In the genomic region with DNA sequence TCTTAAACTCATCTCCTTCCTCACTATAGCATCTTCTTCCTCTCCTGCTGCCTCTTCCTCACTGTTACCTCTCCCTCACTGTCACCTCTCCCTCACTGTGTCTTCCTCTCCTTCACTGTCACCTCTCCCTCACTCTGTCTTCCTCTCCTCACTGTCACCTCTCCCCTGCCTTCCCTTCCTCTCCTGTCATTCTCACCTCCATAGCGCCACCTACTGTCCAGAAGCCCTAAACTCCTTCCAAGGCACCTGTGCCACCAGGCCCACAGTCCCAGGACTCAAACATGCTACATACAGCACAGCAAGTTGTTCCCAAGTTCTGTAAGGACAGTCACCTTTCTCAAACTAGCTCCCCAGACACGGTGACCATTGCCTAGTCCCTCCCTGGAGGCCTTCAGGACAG, we compare ENCODE assay signal across 9 mouse cellular contexts. TPM values are rescaled to one million over a fixed set of nuclear protein-coding genes. Genes with fewer than 3 reads are reported as not detected.
DNase-seq lines count a peak whose midpoint lies in the region; ATAC-seq and TF ChIP-seq lines count a peak whose summit lies in the region.
"Had no signal": no experiment of that assay in that cellular context is flagged by ENCODE, and none has a peak within 500 bp of the region (broad histone marks: within the 10 kb centered on the region; RNA-seq: fewer than 3 reads in every experiment).

No protein-coding gene starts in this region.

- 7% methylated on average over 2 of the region's 2 CpGs for WGBS in kidney, adult 2 months
- 6% methylated on average over 2 of the region's 2 CpGs for WGBS in limb, embryonic 11.5 days
- whole genome bisulfite sequencing in neural tube, embryonic 11.5 days = 2% methylated on average over 2 of the region's 2 CpGs

- H3K4me2 ChIP-seq in limb, embryonic 11.5 days (ENCODE audit: low read depth, severe bottlenecking) = no peak overlapping the region
- H3K4me2 ChIP-seq in neural tube, embryonic 11.5 days (ENCODE audit: low read depth) = no peak overlapping the region

- H3K9ac ChIP-seq in limb, embryonic 11.5 days (ENCODE audit: low read length) = no peak overlapping the region
- no peak overlapping the region for H3K9ac ChIP-seq in neural tube, embryonic 11.5 days (ENCODE audit: low read length)

- no peaks in the 10 kb centered on the region for H3K27me3 ChIP-seq in kidney, adult 2 months (replicated peaks; ENCODE audit: control insufficient read depth, insufficient read depth, low read length)
- H3K27me3 ChIP-seq in limb, embryonic 11.5 days (ENCODE audit: control insufficient read depth, insufficient read depth, low read length) = no peaks in the 10 kb centered on the region
- H3K27me3 ChIP-seq in neural tube, embryonic 11.5 days (ENCODE audit: control insufficient read depth, insufficient read depth, low read length) = no peaks in the 10 kb centered on the region

- no peak overlapping the region for H3K27ac ChIP-seq in kidney, adult 2 months (ENCODE audit: insufficient read depth, low read depth, low read length)
- H3K27ac ChIP-seq in limb, embryonic 11.5 days (replicated peaks; ENCODE audit: low read depth, low read length) = no peak overlapping the region
- H3K27ac ChIP-seq in neural tube, embryonic 11.5 days (ENCODE audit: low read depth, low read length) = no peak overlapping the region

- no peak for TF ChIP-seq POLR2A in kidney, adult 2 months (IDR thresholded peaks at IDR 0.05; ENCODE audit: low read depth, low read length)

- no peak overlapping the region for H3K4me3 ChIP-seq in kidney, adult 2 months (ENCODE audit: insufficient read depth, low read depth, low read length)
- H3K4me3 ChIP-seq in limb, embryonic 11.5 days (ENCODE audit: low read depth, low read length) = no peak overlapping the region
- no peak overlapping the region for H3K4me3 ChIP-seq in neural tube, embryonic 11.5 days (ENCODE audit: low read depth, low read length)
- H3K4me3 ChIP-seq: erythroblast, embryonic 14.5 days had no signal

- no peaks in the 10 kb centered on the region for H3K4me1 ChIP-seq in kidney, adult 2 months (ENCODE audit: control insufficient read depth, insufficient read depth, low read length)
- H3K4me1 ChIP-seq in limb, embryonic 11.5 days (ENCODE audit: control insufficient read depth, insufficient read depth, low read length) = no peaks in the 10 kb centered on the region
- no peaks in the 10 kb centered on the region for H3K4me1 ChIP-seq in neural tube, embryonic 11.5 days (ENCODE audit: control insufficient read depth, insufficient read depth, low read length)

- H3K9me3 ChIP-seq in limb, embryonic 11.5 days (ENCODE audit: control insufficient read depth, low read length) = no peaks in the 10 kb centered on the region
- H3K9me3 ChIP-seq in neural tube, embryonic 11.5 days (ENCODE audit: control insufficient read depth, low read length) = no peaks in the 10 kb centered on the region

- ATAC-seq in limb, embryonic 11.5 days (ENCODE audit: insufficient number of reproducible peaks, low FRiP score, low TSS enrichment, low read depth) = no peak
- ATAC-seq in neural tube, embryonic 11.5 days (ENCODE audit: insufficient read depth, low FRiP score, low TSS enrichment) = peak; percentile 16; the same call in 1 of the 2 replicates

- peak; percentile 91 for TF ChIP-seq CTCF in kidney, adult 2 months (conservative IDR thresholded peaks at IDR 0.05; ENCODE audit: insufficient read depth, insufficient read length, low read depth, low read length)

- H3K36me3 ChIP-seq in kidney, adult 2 months (ENCODE audit: control insufficient read depth, insufficient read depth, low read length) = no peaks in the 10 kb centered on the region
- no peaks in the 10 kb centered on the region for H3K36me3 ChIP-seq in limb, embryonic 11.5 days (ENCODE audit: control insufficient read depth, insufficient read depth, low read length)
- H3K36me3 ChIP-seq in neural tube, embryonic 11.5 days (ENCODE audit: control insufficient read depth, insufficient read depth, low read length) = no peaks in the 10 kb centered on the region

- peak; percentile 23 for DNase-seq in 3134 (ENCODE audit: extremely low read depth, insufficient read length, low spot score)
- DNase-seq in NIH3T3 (ENCODE audit: low read depth) = peak; percentile 83
- peak; percentile 90 for DNase-seq in cerebellum, adult 9-10 months
- DNase-seq in gastrocnemius, postnatal 25 days = peak; percentile 45
- peak; percentile 80 for DNase-seq in kidney, adult 2 months
- peak; percentile 86 for DNase-seq in limb, embryonic 11.5 days (ENCODE audit: low spot score)
- peak; percentile 83 for DNase-seq in neural tube, embryonic 11.5 days (ENCODE audit: low spot score)
- peak; percentile 40 for DNase-seq in telencephalon, adult 2 months (ENCODE audit: low read depth, low spot score)

RNA-seq across cellular contexts. Expression of gene Pemt, which starts 19.0 kb away (rescaled TPM):
- 1 to 10 TPM; 2.6 to 3.7 TPM for total RNA-seq in gastrocnemius, postnatal 25 days (2021)
- 7.1 and 8.7 TPM in 2 replicates for polyA plus RNA-seq in kidney, adult 2 months (2012; rRNA removed)
- polyA plus RNA-seq in limb, embryonic 11.5 days (2014; fragmentation: Nextera tagmentation; extraction: Ambion mirVana) = 4.9 and 6.1 TPM in 2 replicates
- 6.9 and 7.3 TPM in 2 replicates for polyA plus RNA-seq in neural tube, embryonic 11.5 days (2014; fragmentation: Nextera tagmentation; extraction: Ambion mirVana)

Comparison
In these comparisons a context has a peak if more than half of its experiments do, and no peak if none do; other contexts are left out.
1. DNase-seq: peak in every context shown above with its lines; median percentile 90 in cerebellum, adult 9-10 months; 86 in limb, embryonic 11.5 days; 83 in NIH3T3; 83 in neural tube, embryonic 11.5 days; 80 in kidney, adult 2 months; 45 in gastrocnemius, postnatal 25 days; 40 in telencephalon, adult 2 months; 23 in 3134.